Mouse (Mus musculus) urinary bladder, postnatal 4 days (tissue): ENCODE data around the gene Ldha.
A peak's percentile ranks its signal among the peaks of the same experiment; 100 is the strongest.

Experiments
- DNase-seq, 2 experiments: peaks; one replicate each; pipeline ENCODE4 v3.0.0; 2021 to 2022; ENCODE audit warnings: low spot score in 2 of 2

Gene Ldha

DNA sequence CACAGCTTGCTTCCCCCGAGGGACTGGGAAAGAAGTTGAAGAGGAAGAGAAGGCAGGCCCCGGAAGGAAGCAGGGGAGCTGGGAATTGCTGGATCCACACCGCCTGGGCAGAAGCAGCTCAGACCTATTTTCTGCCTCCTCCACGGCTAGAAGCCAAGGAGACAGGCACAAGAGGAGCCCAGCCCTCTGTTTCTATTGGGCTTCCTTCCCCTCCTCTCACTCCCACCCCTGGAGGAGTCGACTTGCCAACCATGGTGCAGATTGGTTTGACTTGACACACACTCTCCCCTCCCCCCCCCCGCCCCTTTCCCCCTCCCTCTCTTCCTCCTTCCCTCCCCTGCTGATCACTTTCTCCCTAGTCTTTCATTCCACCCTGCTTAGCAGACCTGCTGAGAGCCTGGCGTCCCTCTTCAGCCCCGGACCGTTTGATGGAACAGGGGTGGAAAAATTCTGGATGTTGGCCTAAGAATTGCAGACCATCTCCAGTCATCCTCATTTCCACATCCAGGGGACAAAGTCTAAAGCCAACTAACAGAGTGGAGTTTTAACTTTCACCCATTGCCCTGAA is 3.1 kb upstream of the Ldha start:
- DNase-seq = no peak

DNA sequence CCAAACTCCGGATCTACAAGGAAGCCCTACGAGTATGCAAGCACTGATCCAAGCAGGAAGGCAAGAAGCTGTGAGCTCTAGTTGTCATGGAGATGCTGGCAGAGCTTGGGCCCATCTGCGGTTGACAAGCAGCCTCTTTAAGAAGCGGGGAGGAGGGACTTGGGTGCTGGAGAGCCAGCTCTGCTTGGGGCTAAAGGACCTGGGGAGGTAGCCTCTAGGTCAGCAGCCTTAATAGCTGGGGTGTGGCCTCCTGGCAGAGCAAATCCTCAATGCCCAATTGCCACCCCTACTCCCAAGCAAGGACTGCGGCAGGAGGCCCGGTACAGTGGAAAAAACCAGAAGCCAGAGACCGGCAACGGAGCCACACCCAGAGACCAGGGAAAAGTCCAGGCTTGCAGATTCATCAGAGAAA is 2.4 kb upstream of the Ldha start:
- DNase-seq = peak; percentile 50 to 70

DNA sequence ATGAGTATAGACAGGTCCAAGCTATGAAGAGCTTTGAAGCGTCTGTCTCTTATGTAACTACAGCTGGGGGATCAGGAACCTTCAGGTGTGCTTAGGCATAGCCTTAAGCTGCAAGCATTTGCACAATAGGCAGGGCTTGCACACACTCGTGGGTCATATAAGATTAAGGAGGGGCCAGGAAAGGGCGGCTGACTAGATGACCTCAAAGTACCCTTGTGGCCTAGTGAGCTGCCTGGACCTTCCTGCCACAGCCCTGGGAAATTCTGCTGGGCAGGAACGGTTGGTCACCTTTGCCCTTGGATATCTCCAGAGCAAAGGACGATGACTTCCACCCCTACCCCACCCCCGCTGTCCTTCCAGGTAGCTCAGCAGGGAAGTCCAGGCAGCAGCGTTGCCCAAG is 1.8 kb upstream of the Ldha start:
- DNase-seq = no peak

- no peak for DNase-seq
These were observed 1.4 kb upstream of the Ldha start for GRCm38 (mm10) chr7:46839861-46840260.

GRCm38 (mm10) chr7:46840326-46840725 is 949 bp upstream of the Ldha start:
- DNase-seq = no peak

DNA sequence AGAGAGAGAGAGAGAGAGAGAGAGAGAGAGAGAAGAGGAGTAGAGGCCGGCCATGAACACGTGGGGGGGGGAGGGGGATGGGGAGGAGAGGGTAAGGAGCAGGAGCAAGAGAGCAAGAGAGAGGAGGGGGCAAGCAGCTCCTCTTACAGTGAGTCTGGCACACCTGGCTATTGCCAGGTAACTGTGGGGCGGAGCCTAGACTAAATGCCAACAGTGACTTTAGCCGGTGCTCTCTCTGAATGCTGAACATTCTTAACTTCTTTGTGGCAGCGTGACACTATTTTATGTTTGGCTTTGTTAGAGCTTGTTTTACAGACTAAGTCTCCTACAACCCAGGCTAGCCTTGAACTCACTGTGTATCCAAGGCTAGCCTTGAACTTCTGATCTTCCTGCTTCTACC is 1.0 kb downstream of the Ldha start:
- no peak for DNase-seq

- DNase-seq = no peak
These were observed 2.3 kb downstream of the Ldha start for GRCm38 (mm10) chr7:46843576-46843975.

DNA sequence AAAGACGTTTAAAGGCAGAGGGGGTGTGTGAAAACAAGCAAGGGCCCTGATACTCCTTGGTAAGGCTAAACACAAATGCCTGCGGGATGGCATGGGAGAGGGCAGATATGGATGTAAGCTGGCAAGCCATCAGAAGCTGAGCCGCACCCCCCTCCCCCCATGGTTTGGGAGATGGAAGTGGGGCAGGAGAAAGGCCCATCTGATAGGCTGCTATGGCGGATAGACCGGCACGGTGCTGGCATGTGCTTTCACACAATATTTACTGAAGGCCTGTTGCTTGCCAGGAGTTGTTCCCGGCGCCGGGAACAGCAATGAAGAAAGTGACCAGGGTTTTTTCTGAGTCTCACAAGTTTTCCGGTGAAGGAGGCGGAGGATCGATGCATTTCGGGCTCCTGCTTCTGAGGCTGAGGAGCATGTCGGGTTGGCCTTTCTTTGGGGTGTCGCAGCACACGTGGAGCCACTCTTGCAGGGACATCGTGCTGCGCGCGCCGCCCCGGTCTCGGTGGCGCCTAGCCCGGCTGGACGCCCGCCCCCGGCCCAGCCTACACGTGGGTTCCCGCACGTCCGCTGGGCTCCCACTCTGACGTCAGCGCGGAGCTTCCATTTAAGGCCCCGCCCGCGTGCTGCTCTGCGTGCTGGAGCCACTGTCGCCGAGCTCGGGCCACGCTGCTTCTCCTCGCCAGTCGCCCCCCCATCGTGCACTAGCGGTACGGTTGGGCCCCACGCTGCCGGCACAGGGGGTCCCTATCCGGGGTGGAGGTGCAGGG is 4.1 kb downstream of the Ldha start:
- peak; percentile 88 to 95 for DNase-seq

- DNase-seq = no peak
These were observed 4.8 kb downstream of the Ldha start for GRCm38 (mm10) chr7:46845978-46846485.

- peak in 1 of 2 experiments; percentile 41 for DNase-seq
These were observed 5.4 kb downstream of the Ldha start for GRCm38 (mm10) chr7:46846486-46847244.

GRCm38 (mm10) chr7:46849287-46849686 is 8.0 kb downstream of the Ldha start:
- DNase-seq = no peak

DNA sequence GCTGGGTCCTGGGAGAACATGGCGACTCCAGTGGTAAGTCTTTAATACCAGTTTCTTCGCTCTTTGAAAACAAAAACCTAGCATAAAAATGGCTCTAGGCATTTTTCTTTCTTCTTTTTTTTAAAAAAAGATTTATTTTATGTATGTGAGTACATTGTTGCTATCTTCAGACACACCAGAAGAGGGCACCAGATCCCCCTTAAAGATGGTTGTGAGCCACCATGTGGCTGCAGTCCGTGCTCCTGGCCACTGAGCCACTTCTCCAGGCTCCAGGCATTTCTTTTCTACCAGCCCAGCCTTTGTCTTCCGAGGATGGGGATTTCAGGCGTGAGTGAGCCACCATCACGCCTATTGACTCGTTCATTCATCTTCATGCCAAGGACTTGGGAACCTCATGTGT is 9.8 kb downstream of the Ldha start:
- DNase-seq = no peak

GRCm38 (mm10) chr7:46852666-46853065 is 11.4 kb downstream of the Ldha start:
- no peak for DNase-seq

GRCm38 (mm10) chr7:46853365-46853764 is 12.1 kb downstream of the Ldha start:
- DNase-seq = no peak

- DNase-seq = no peak
These were observed 14.7 kb downstream of the Ldha start for GRCm38 (mm10) chr7:46855866-46856560.

GRCm38 (mm10) chr7:46857436-46857835 is 16.2 kb downstream of the Ldha start:
- no peak for DNase-seq

DNA sequence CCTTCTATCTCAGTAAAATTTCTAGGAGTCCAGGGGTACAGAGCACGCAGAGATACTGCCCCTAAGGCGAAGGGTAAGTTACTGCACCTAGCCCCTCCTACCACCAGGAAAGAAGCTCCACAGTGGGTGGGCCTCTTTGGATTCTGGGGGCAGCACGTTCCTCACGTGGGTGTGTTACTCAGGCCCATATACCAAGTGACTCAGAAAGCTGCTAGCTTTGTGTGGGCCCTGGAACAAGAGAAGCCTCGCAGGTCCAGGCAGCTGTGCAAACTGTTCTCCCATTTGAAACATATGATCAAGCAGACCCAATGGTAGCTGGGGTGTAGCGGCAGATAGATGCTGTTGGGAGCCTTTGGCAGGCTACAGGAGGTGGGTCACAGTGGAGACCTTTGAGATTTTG is 17.8 kb downstream of the Ldha start:
- no peak for DNase-seq

- DNase-seq = no peak
These were observed 19.7 kb downstream of the Ldha start, which contains the start of gene Ldhc for GRCm38 (mm10) chr7:46860996-46861395. Gene Ldhc, plus strand, starts transcription at chr7:46861203.

DNA sequence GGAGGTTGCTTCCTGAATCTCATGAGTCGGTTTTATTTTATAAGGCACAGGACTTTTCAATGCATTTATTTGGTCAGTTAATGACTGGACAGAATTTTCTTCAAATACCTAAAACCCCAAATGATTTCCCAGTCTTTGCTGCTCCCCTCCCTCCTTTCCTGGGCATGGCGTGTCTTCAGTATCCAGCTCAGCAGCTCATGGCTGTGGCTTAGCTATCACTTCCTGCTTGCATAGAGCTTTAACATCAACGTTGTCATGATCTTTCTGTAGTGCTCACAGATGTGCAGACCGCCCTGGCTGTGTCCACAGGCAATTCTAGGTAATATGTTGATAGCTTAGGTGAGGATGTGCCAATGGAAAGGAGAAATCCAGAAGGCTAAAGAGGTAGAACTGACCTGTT is 30.7 kb downstream of the Ldha start:
- no peak for DNase-seq

- DNase-seq = no peak
These were observed 35.6 kb downstream of the Ldha start for GRCm38 (mm10) chr7:46876841-46877240.

DNA sequence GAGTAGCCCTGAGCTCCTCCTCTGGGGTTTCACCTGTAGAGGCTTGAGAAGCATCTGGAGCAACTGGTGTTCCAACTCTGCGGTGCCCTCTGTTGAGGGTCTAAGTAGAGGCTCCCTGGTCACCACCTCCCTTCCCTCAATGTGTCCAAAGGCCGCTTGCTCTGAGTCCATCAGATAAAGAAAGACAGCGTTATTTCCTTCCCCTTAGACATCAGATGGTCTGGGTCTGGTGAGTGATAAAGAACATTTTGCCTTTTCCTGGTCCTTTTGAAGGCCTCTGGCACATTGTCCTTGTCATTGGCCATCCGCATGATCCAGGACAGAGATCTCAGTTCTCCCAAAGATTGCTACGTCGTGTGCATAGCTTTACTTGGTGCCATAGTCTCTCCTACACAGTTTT is 36.0 kb downstream of the Ldha start:
- no peak for DNase-seq

DNA sequence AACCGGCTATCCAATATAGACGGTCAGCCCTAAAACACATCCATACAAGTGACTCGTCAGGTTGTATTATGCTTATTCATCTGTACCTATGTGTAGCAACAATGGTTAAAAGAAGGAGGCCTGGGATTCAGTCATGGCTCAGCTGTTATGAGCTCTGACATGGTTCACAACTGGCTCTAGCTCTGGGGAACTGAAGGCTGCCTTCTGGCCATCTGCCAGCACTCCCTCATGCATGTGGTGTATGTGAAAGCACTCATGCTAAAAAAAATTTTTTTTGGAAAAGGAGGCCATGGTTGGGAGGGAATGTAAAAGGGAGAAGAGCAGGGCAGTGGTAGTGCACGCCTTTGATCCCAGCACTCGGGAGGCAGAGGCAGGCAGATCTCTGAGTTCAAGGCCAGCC is 38.6 kb downstream of the Ldha start:
- DNase-seq = no peak
